Mouse (Mus musculus) CH12.LX (cell line): ENCODE measurements around the gene Dcaf10. TPM values are rescaled to one million over a fixed set of nuclear protein-coding genes. Genes with fewer than 3 reads are reported as not detected.

Experiments used
- DNase-seq: peaks from one replicate; pipeline ENCODE4 v3.0.0-alpha.2; 2013; ENCODE audit errors: extremely low read depth
- H3K27ac ChIP-seq: 2 replicates; pipeline ENCODE4 v1.5.1; 2012; ENCODE audit warnings: low read depth, mild to moderate bottlenecking, control low read depth, moderate library complexity; ENCODE audit not compliant: insufficient read depth
- H3K27me3 ChIP-seq: replicated peaks from 2 replicates; pipeline ENCODE3; 2012; ENCODE audit warnings: inconsistent platforms
- H3K36me3 ChIP-seq, 2 experiments: replicated peaks in 1 of 2; 2 replicates each; pipeline versions ENCODE3 to v1.6.1; 2012; ENCODE audit warnings: inconsistent platforms in 1 of 2, low read length in 1 of 2, mild to moderate bottlenecking in 1 of 2, mixed read lengths in 1 of 2, moderate library complexity in 1 of 2; ENCODE audit not compliant: control insufficient read depth in 1 of 2, insufficient read depth in 1 of 2
- H3K4me1 ChIP-seq, 2 experiments: 2 replicates each; pipeline ENCODE4 v1.6.1; 2012; ENCODE audit warnings: inconsistent platforms in 1 of 2, moderate library complexity in 1 of 2; ENCODE audit not compliant: insufficient read depth in 2 of 2, control insufficient read depth in 1 of 2
- H3K4me2 ChIP-seq: 2 replicates; pipeline ENCODE4 v1.6.1; 2012; ENCODE audit warnings: low read depth, mild to moderate bottlenecking, control low read depth; ENCODE audit not compliant: poor library complexity, insufficient read depth, severe bottlenecking
- H3K4me3 ChIP-seq, 3 experiments: fragments of 150-350 bp in 1 of 3; sonication (generic) in 1 of 3; replicated peaks in 1 of 3; 2 replicates each; pipeline versions ENCODE3 to v1.5.1; 2011 to 2012; ENCODE audit warnings: low read depth in 2 of 3, low read length in 2 of 3, mild to moderate bottlenecking in 2 of 3, moderate library complexity in 2 of 3, control low read depth in 1 of 3, improper control_type of control experiment in 1 of 3, inconsistent platforms in 1 of 3, mixed read lengths in 1 of 3; ENCODE audit not compliant: poor library complexity in 1 of 3
- H3K79me2 ChIP-seq: replicated peaks from 2 replicates; pipeline ENCODE4 v1.6.1; 2012; ENCODE audit warnings: mild to moderate bottlenecking, moderate library complexity; ENCODE audit not compliant: control insufficient read depth, poor library complexity, insufficient read depth, severe bottlenecking; ENCODE audit errors: extremely low read depth
- H3K9ac ChIP-seq: 2 replicates; pipeline ENCODE4 v1.6.1; 2012; ENCODE audit warnings: low read depth, mild to moderate bottlenecking, control low read depth, moderate library complexity; ENCODE audit not compliant: insufficient read depth
- H3K9me3 ChIP-seq: replicated peaks from 2 replicates; pipeline ENCODE3; 2012; ENCODE audit warnings: low read length, inconsistent platforms, mixed read lengths
- BHLHE40 ChIP-seq: IDR thresholded peaks from 2 replicates; pipeline ENCODE4 v1.6.1; 2011; ENCODE audit warnings: mild to moderate bottlenecking, low read depth, low read length, improper control_type of control experiment
- CHD1 ChIP-seq: IDR thresholded peaks from 2 replicates; pipeline ENCODE4 v1.6.1; 2012; ENCODE audit warnings: low read depth, low read length, improper control_type of control experiment, inconsistent platforms
- CHD2 ChIP-seq: IDR thresholded peaks from 2 replicates; pipeline ENCODE4 v1.6.1; 2011; ENCODE audit warnings: low read length, improper control_type of control experiment
- CTCF ChIP-seq, 2 experiments: IDR thresholded peaks in 1 of 2; conservative IDR thresholded peaks in 1 of 2; 2 replicates each; pipeline ENCODE4 v1.5.1; 2011 to 2012; ENCODE audit warnings: low read depth in 2 of 2, low read length in 2 of 2, improper control_type of control experiment in 1 of 2, inconsistent platforms in 1 of 2, mild to moderate bottlenecking in 1 of 2, moderate library complexity in 1 of 2
- E2F4 ChIP-seq: IDR thresholded peaks from 2 replicates; pipeline ENCODE4 v1.6.1; 2011; ENCODE audit warnings: low read depth, low read length, improper control_type of control experiment; ENCODE audit not compliant: insufficient replicate concordance
- ELF1 ChIP-seq: IDR thresholded peaks from 2 replicates; pipeline ENCODE4 v1.6.1; 2014; ENCODE audit warnings: low read depth, mild to moderate bottlenecking, inconsistent platforms, low read length, improper control_type of control experiment
- EP300 ChIP-seq: IDR thresholded peaks from 2 replicates; pipeline ENCODE4 v1.6.1; 2011; ENCODE audit warnings: low read length, improper control_type of control experiment
- ETS1 ChIP-seq: conservative IDR thresholded peaks from 2 replicates; pipeline ENCODE4 v1.6.1; 2012; ENCODE audit warnings: low read depth, mild to moderate bottlenecking, inconsistent platforms, low read length, improper control_type of control experiment, moderate library complexity
- GABPA ChIP-seq: IDR thresholded peaks from 2 replicates; pipeline ENCODE4 v1.6.1; 2012; ENCODE audit warnings: low read depth, low read length, improper control_type of control experiment, inconsistent platforms; ENCODE audit not compliant: insufficient replicate concordance
- HCFC1 ChIP-seq: IDR thresholded peaks from 2 replicates; pipeline ENCODE4 v1.6.1; 2012; ENCODE audit warnings: low read depth, mild to moderate bottlenecking, inconsistent platforms, low read length, improper control_type of control experiment
- IRF4 ChIP-seq: IDR thresholded peaks from 2 replicates; pipeline ENCODE4 v1.6.1; 2014; ENCODE audit warnings: low read depth, mild to moderate bottlenecking, inconsistent platforms, low read length, improper control_type of control experiment
- JUN ChIP-seq: IDR thresholded peaks from 2 replicates; pipeline ENCODE4 v1.6.1; 2011; ENCODE audit warnings: low read depth, mild to moderate bottlenecking, low read length, improper control_type of control experiment, moderate library complexity; ENCODE audit not compliant: insufficient read depth
- JUND ChIP-seq: conservative IDR thresholded peaks from 2 replicates; pipeline ENCODE4 v1.6.1; 2011; ENCODE audit warnings: low read depth, low read length, improper control_type of control experiment
- KAT2A ChIP-seq: IDR thresholded peaks from 2 replicates; pipeline ENCODE4 v1.6.1; 2012; ENCODE audit warnings: low read length, improper control_type of control experiment, inconsistent platforms; ENCODE audit not compliant: insufficient replicate concordance
- MAFK ChIP-seq: IDR thresholded peaks from 2 replicates; pipeline ENCODE4 v1.6.1; 2011; ENCODE audit warnings: low read length, improper control_type of control experiment; ENCODE audit not compliant: insufficient replicate concordance
- MAX ChIP-seq: IDR thresholded peaks from 2 replicates; pipeline ENCODE4 v1.6.1; 2011; ENCODE audit warnings: low read length, improper control_type of control experiment
- MAZ ChIP-seq: IDR thresholded peaks from 2 replicates; pipeline ENCODE4 v1.6.1; 2012; ENCODE audit warnings: low read depth, mild to moderate bottlenecking, inconsistent platforms, low read length, improper control_type of control experiment, moderate library complexity
- MEF2A ChIP-seq: IDR thresholded peaks from 2 replicates; pipeline ENCODE4 v1.6.1; 2014; ENCODE audit warnings: low read depth, mild to moderate bottlenecking, inconsistent platforms, low read length, improper control_type of control experiment, borderline replicate concordance
- MXI1 ChIP-seq: IDR thresholded peaks from 2 replicates; pipeline ENCODE4 v1.6.1; 2011; ENCODE audit warnings: mild to moderate bottlenecking, low read depth, low read length, improper control_type of control experiment
- MYC ChIP-seq: IDR thresholded peaks from 2 replicates; pipeline ENCODE4 v1.6.1; 2011; ENCODE audit warnings: low read depth, mild to moderate bottlenecking, improper control_type of control experiment, low read length
- NELFE ChIP-seq: IDR thresholded peaks from 2 replicates; pipeline ENCODE4 v1.6.1; 2011; ENCODE audit warnings: low read depth, low read length, improper control_type of control experiment
- NRF1 ChIP-seq: IDR thresholded peaks from 2 replicates; pipeline ENCODE4 v1.6.1; 2014; ENCODE audit warnings: low read depth, mild to moderate bottlenecking, inconsistent platforms, low read length, improper control_type of control experiment, moderate library complexity
- PAX5 ChIP-seq: IDR thresholded peaks from 2 replicates; pipeline ENCODE4 v1.6.1; 2012; ENCODE audit warnings: low read length, inconsistent platforms, mixed read lengths
- POLR2A ChIP-seq: IDR thresholded peaks from 2 replicates; pipeline ENCODE4 v1.6.1; 2011; ENCODE audit warnings: low read depth, mild to moderate bottlenecking, improper control_type of control experiment, low read length
- POLR2AphosphoS2 ChIP-seq: IDR thresholded peaks from 2 replicates; pipeline ENCODE4 v1.6.1; 2011; ENCODE audit warnings: low read depth, low read length, improper control_type of control experiment
- RAD21 ChIP-seq: IDR thresholded peaks from 2 replicates; pipeline ENCODE4 v1.6.1; 2011; ENCODE audit warnings: low read depth, mild to moderate bottlenecking, low read length, improper control_type of control experiment, moderate library complexity
- RCOR1 ChIP-seq: conservative IDR thresholded peaks from 2 replicates; pipeline ENCODE4 v1.6.1; 2012; ENCODE audit warnings: low read depth, mild to moderate bottlenecking, inconsistent platforms, low read length, improper control_type of control experiment
- SIN3A ChIP-seq: IDR thresholded peaks from 2 replicates; pipeline ENCODE4 v1.6.1; 2012; ENCODE audit warnings: low read length, improper control_type of control experiment, inconsistent platforms
- SMC3 ChIP-seq: IDR thresholded peaks from 2 replicates; pipeline ENCODE4 v1.6.1; 2011; ENCODE audit warnings: low read depth, low read length, improper control_type of control experiment
- TBP ChIP-seq: conservative IDR thresholded peaks from 2 replicates; pipeline ENCODE4 v1.6.1; 2011; ENCODE audit warnings: low read depth, low read length, improper control_type of control experiment
- TCF12 ChIP-seq: IDR thresholded peaks from 2 replicates; pipeline ENCODE4 v1.6.1; 2014; ENCODE audit warnings: low read depth, mild to moderate bottlenecking, inconsistent platforms, low read length, improper control_type of control experiment
- UBTF ChIP-seq: IDR thresholded peaks from 2 replicates; pipeline ENCODE4 v1.6.1; 2012; ENCODE audit warnings: low read depth, mild to moderate bottlenecking, inconsistent platforms, low read length, improper control_type of control experiment, moderate library complexity
- USF1 ChIP-seq: IDR thresholded peaks from 2 replicates; pipeline ENCODE4 v1.6.1; 2014; ENCODE audit warnings: low read depth, mild to moderate bottlenecking, inconsistent platforms, low read length, improper control_type of control experiment
- USF2 ChIP-seq: conservative IDR thresholded peaks from 2 replicates; pipeline ENCODE4 v1.6.1; 2011; ENCODE audit warnings: low read depth, low read length, improper control_type of control experiment
- ZC3H11A ChIP-seq: IDR thresholded peaks from 2 replicates; pipeline ENCODE4 v1.6.1; 2012; ENCODE audit warnings: low read depth, mild to moderate bottlenecking, inconsistent platforms, low read length, improper control_type of control experiment
- ZKSCAN1 ChIP-seq: IDR thresholded peaks from 2 replicates; pipeline ENCODE4 v1.6.1; 2012; ENCODE audit warnings: low read depth, inconsistent platforms, low read length, improper control_type of control experiment, borderline replicate concordance
- ZMIZ1 ChIP-seq: IDR thresholded peaks from 2 replicates; pipeline ENCODE4 v1.6.1; 2012; ENCODE audit warnings: low read depth, mild to moderate bottlenecking, inconsistent platforms, low read length, improper control_type of control experiment
- ZNF384 ChIP-seq: IDR thresholded peaks from 2 replicates; pipeline ENCODE4 v1.6.1; 2012; ENCODE audit warnings: low read depth, low read length, improper control_type of control experiment, inconsistent platforms
- dilution Hi-C: fragments of 300-500 bp; cut with MboI; formaldehyde crosslinking; loops from 2 replicates; pipeline ENCODE4 v1.14.3; 2020; ENCODE audit warnings: low sequenced_read_pairs; ENCODE audit not compliant: extremely low pct_unique_long_range_greater_than_20kb, extremely low pct_ligation_motif_present
- in situ Hi-C: fragments of 300-500 bp; cut with MboI; formaldehyde crosslinking; loops from 3 replicates; pipeline ENCODE4 v1.14.3; 2019; ENCODE audit warnings: low sequenced_read_pairs, low pct_ligation_motif_present, low pct_unique_long_range_greater_than_20kb, mixed read lengths
- polyA plus RNA-seq: library from polyadenylated mRNA; unstranded; fragments of >175 nt; gene quantifications from 2 replicates; pipeline ENCODE4 v1.2.1, GENCODE M21; 2012; ENCODE audit warnings: low read depth; ENCODE audit not compliant: insufficient read length
- total RNA-seq, 2 experiments: library from RNA; depleted of rRNA; stranded (reverse); fragments of 300-350 nt in 1 of 2; fragments of >200 nt in 1 of 2; gene quantifications; 2 replicates each; pipeline ENCODE4 v1.2.3; 2012 to 2014

Gene Dcaf10
- total and polyA plus RNA-seq, 3 experiments: 6.8 to 11.6 (median 11.1) TPM

GRCm38 (mm10) chr4:45296662-45297564, 45.0 kb upstream of the Dcaf10 start, which contains the start of gene Trmt10b:
Trmt10b (plus strand) TSS chr4:45297127.
- dilution Hi-C loops: no loop called here
- peak; percentile 85 for DNase-seq
- no peak within 1 kb of the TSS for H3K27ac ChIP-seq

GRCm38 (mm10) chr4:45305536-45305935, 36.4 kb upstream of the Dcaf10 start:
- dilution Hi-C loops: no loop called here
- H3K36me3 ChIP-seq: peaks cover 27 to 78% of the 10 kb centered on the region in 2 experiments
- TF ChIP-seq HCFC1 (no peak), E2F4 (no peak), SMC3 (no peak), CHD2 (no peak), CTCF (conservative IDR thresholded peaks at IDR 0.05 in 1 of 2, IDR thresholded peaks at IDR 0.05 in 1 of 2; ENCODE audit: low read depth in 2 of 2, low read length in 2 of 2) (no peak), RAD21 (no peak), UBTF (no peak), PAX5 (no peak), KAT2A (no peak), JUN (no peak), JUND (no peak), ZMIZ1 (no peak), USF1 (no peak), MAFK (no peak), SIN3A (no peak)

More at GRCm38 (mm10) chr4:45296662-45297564, 45.0 kb upstream of the Dcaf10 start, which contains the start of gene Trmt10b:
- Histone ChIP-seq H3K4me3 (peak within 1 kb of the TSS; percentile 90 to 97 (median 95)), H3K27me3 (no peaks in the 10 kb centered on the region), H3K36me3 (peaks cover 4 to 20% of the 10 kb centered on the region in 2 experiments), H3K9me3 (no peaks in the 10 kb centered on the region), H3K9ac (peak within 1 kb of the TSS; percentile 47), H3K4me1 (peaks cover 0 to 11% of the 10 kb centered on the region in 2 experiments; a peak in 2 of 4 replicates), H3K4me2 (peak within 1 kb of the TSS; percentile 94), H3K79me2 (no peaks in the 10 kb centered on the region; the same call in 1 of the 2 replicates)
- TF ChIP-seq GABPA (peak; percentile 73; the same call in 1 of the 2 replicates), HCFC1 (peak; percentile 99), USF2 (no peak), USF1 (no peak), JUN (no peak), BHLHE40 (no peak), TBP (peak; percentile 71; the same call in 1 of the 2 replicates), SIN3A (peak; percentile 67), POLR2A (peak; percentile 58), NRF1 (no peak), TCF12 (no peak; the same call in 1 of the 2 replicates), PAX5 (no peak), ZC3H11A (no peak), ZMIZ1 (no peak), MAFK (no peak), MAX (no peak), ZKSCAN1 (no peak), CTCF (conservative IDR thresholded peaks at IDR 0.05 in 1 of 2, IDR thresholded peaks at IDR 0.05 in 1 of 2; ENCODE audit: low read depth in 2 of 2, low read length in 2 of 2) (no peak), ELF1 (peak; percentile 96), SMC3 (no peak), IRF4 (no peak), RCOR1 (0 out of 2 replicates have a peak, but pooled peaks have one; percentile 23), JUND (no peak), NELFE (0 out of 2 replicates have a peak, but pooled peaks have one; percentile 45), MEF2A (no peak), ZNF384 (no peak), E2F4 (no peak), CHD2 (0 out of 2 replicates have a peak, but pooled peaks have one; percentile 25), ETS1 (no peak), CHD1 (no peak), EP300 (no peak), KAT2A (peak; percentile 96; the same call in 1 of the 2 replicates), MYC (0 out of 2 replicates have a peak, but pooled peaks have one; percentile 21), POLR2AphosphoS2 (no peak), MAZ (no peak), MXI1 (0 out of 2 replicates have a peak, but pooled peaks have one; percentile 42), UBTF (no peak), RAD21 (no peak)
- in situ Hi-C loops: loop anchor here (25.0 kb wide), 1 partner anchor 490 kb away; the partner anchor contains the start of gene Aldh1b1

More at GRCm38 (mm10) chr4:45305536-45305935, 36.4 kb upstream of the Dcaf10 start:
- in situ Hi-C loops: no loop called here
- H3K27ac ChIP-seq: no peak overlapping the region
- no peak for DNase-seq
- no peaks in the 10 kb centered on the region for H3K27me3 ChIP-seq
- no peaks in the 10 kb centered on the region for H3K79me2 ChIP-seq
- no peak overlapping the region for H3K4me2 ChIP-seq
- peaks cover 4% of the 10 kb centered on the region for H3K9me3 ChIP-seq
- H3K4me3 ChIP-seq: no peak overlapping the region
- H3K9ac ChIP-seq: no peak overlapping the region
- H3K4me1 ChIP-seq: no peaks in the 10 kb centered on the region
